Mouse (Mus musculus): ENCODE results near the gene Krtap10-4. TPM values are rescaled to one million over a fixed set of nuclear protein-coding genes. Genes with fewer than 3 reads are reported as not detected.
A peak's percentile ranks its signal among the peaks of the same experiment; 100 is the strongest.
"Not testable (repeated sequence)": the region's sequence is repeated elsewhere in the genome, so short reads cannot be mapped to it uniquely, and the experiment has no call there.

Krtap10-4 gene
- polyA plus RNA-seq, 1 experiment, result not detected

GRCm38 (mm10) chr10:77839006-77839405, 12.1 kb upstream of the Krtap10-4 start:
- 67% methylated on average over 6 of the region's 6 CpGs for WGBS
- no peak for TF ChIP-seq POLR2A (IDR thresholded peaks at IDR 0.05; ENCODE audit: borderline replicate concordance, extremely low read depth, low read depth, low read length)
- TF ChIP-seq CTCF (IDR thresholded peaks at IDR 0.05; ENCODE audit: insufficient read depth, low read length), result no peak
- DNase-seq, result no peak
- H3K4me1 ChIP-seq (ENCODE audit: control insufficient read depth, insufficient read depth, low read length), result no peaks in the 10 kb centered on the region
- H3K4me3 ChIP-seq (replicated peaks; ENCODE audit: extremely low read depth, low read depth, low read length), result no peak overlapping the region

DNA sequence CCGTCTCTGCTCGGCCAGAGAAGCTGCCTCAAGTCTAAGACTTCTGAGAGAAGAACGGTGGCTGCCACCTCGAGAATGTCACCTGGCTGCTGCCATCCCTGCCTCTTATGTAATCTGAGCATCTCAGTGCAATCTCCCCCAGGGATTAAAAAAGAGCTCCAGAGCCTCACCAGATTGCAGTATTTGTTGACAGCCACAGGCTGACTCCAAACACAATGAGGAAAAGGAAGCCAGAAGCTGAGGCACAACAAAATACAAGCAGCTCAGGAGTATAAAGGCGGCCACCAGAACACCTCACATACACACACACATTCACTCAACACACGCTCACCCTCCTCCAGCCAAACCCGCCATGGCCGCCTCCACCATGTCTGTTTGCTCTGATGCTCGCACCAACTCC, 8.8 kb upstream of the Krtap10-4 start, which contains the start of gene Krtap10-10:
Gene Krtap10-10, plus strand, starts transcription at position 301 of the 400 bp plus-strand sequence.
- 57% methylated on average over 9 of the region's 9 CpGs for WGBS
- H3K4me1 ChIP-seq (ENCODE audit: control insufficient read depth, insufficient read depth, low read length), result no peaks in the 10 kb centered on the region
- no peak within 1 kb of the TSS for H3K4me3 ChIP-seq (replicated peaks; ENCODE audit: extremely low read depth, low read depth, low read length)
- no peak for DNase-seq
- no peak for TF ChIP-seq CTCF (IDR thresholded peaks at IDR 0.05; ENCODE audit: insufficient read depth, low read length)
- TF ChIP-seq POLR2A (IDR thresholded peaks at IDR 0.05; ENCODE audit: borderline replicate concordance, extremely low read depth, low read depth, low read length), result no peak

- no peak for DNase-seq
- no peak for TF ChIP-seq POLR2A (IDR thresholded peaks at IDR 0.05; ENCODE audit: borderline replicate concordance, extremely low read depth, low read depth, low read length)
- no peak for TF ChIP-seq CTCF (IDR thresholded peaks at IDR 0.05; ENCODE audit: insufficient read depth, low read length)
- Histone ChIP-seq H3K4me1 (ENCODE audit: control insufficient read depth, insufficient read depth, low read length) (no peaks in the 10 kb centered on the region), H3K4me3 (replicated peaks; ENCODE audit: extremely low read depth, low read depth, low read length) (no peak overlapping the region)
- WGBS, result 47% methylated on average over 4 of the region's 4 CpGs
Observed at GRCm38 (mm10) chr10:77819203-77819602, 7.7 kb downstream of the Krtap10-4 start.

DNA sequence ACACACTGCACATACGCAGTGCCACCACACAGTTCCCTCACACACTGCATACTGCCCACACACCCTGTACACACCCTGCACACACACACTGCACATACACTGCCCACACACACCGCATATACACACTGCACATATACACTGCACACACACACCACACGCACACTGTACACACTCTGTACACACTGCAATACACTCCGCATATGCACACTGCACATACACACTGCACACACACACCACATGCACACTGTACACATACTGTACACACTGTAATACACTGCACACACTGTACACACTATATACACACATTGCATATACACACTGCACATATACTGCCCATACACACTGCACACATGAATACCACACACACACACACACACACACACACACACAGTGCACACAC, 8.4 kb downstream of the Krtap10-4 start:
- 98% methylated on average over 4 of the region's 4 CpGs for WGBS
- Histone ChIP-seq H3K4me3 (replicated peaks; ENCODE audit: extremely low read depth, low read depth, low read length) (no peak overlapping the region), H3K4me1 (ENCODE audit: control insufficient read depth, insufficient read depth, low read length) (no peaks in the 10 kb centered on the region)
- DNase-seq, result no peak
- no peak for TF ChIP-seq CTCF (IDR thresholded peaks at IDR 0.05; ENCODE audit: insufficient read depth, low read length)
- TF ChIP-seq POLR2A (IDR thresholded peaks at IDR 0.05; ENCODE audit: borderline replicate concordance, extremely low read depth, low read depth, low read length), result no peak

GRCm38 (mm10) chr10:77815514-77815913, 11.4 kb downstream of the Krtap10-4 start:
- no peaks in the 10 kb centered on the region for H3K4me1 ChIP-seq (ENCODE audit: control insufficient read depth, insufficient read depth, low read length)
- no peak overlapping the region for H3K4me3 ChIP-seq (replicated peaks; ENCODE audit: extremely low read depth, low read depth, low read length)
- WGBS, result 17% methylated on average over 5 of the region's 5 CpGs
- TF ChIP-seq POLR2A (IDR thresholded peaks at IDR 0.05; ENCODE audit: borderline replicate concordance, extremely low read depth, low read depth, low read length), result no peak
- TF ChIP-seq CTCF (IDR thresholded peaks at IDR 0.05; ENCODE audit: insufficient read depth, low read length), result peak; percentile 47
- peak; percentile 17 for DNase-seq

DNA sequence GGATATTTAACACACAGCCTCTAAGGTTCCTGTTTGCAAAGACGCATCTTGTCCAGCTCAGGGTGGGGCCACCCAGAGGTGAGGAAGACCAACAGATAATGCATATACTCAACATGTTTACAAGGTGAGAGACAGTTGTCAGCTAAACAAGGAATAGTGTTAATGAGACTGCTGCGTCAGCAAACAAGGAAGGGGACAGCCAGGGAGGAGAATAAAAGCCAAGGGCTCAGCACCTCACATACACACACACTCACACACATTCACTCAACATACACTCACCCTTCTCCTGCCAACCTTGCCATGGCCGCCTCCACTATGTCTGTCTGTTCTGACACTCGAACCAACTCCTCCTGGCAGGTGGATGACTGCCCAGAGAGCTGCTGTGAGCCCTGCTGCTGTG, 12.5 kb downstream of the Krtap10-4 start, which contains the start of gene Gm2696:
Gene Gm2696, plus strand, starts transcription at position 301 of the 400 bp plus-strand sequence.
- TF ChIP-seq CTCF (IDR thresholded peaks at IDR 0.05; ENCODE audit: insufficient read depth, low read length), result no peak
- TF ChIP-seq POLR2A (IDR thresholded peaks at IDR 0.05; ENCODE audit: borderline replicate concordance, extremely low read depth, low read depth, low read length), result no peak
- no peak for DNase-seq
- Histone ChIP-seq H3K4me3 (replicated peaks; ENCODE audit: extremely low read depth, low read depth, low read length) (no peak within 1 kb of the TSS), H3K4me1 (ENCODE audit: control insufficient read depth, insufficient read depth, low read length) (no peaks in the 10 kb centered on the region)
- 31% methylated on average over 4 of the region's 4 CpGs for WGBS

- Histone ChIP-seq H3K4me3 (replicated peaks; ENCODE audit: extremely low read depth, low read depth, low read length) (no peak within 1 kb of the TSS), H3K4me1 (ENCODE audit: control insufficient read depth, insufficient read depth, low read length) (no peaks in the 10 kb centered on the region)
- WGBS, result 49% methylated on average over 5 of the region's 5 CpGs
- DNase-seq, result no peak
- TF ChIP-seq CTCF (IDR thresholded peaks at IDR 0.05; ENCODE audit: insufficient read depth, low read length), result no peak
- TF ChIP-seq POLR2A (IDR thresholded peaks at IDR 0.05; ENCODE audit: borderline replicate concordance, extremely low read depth, low read depth, low read length), result no peak
Observed at GRCm38 (mm10) chr10:77811743-77812142, 15.2 kb downstream of the Krtap10-4 start, which contains the start of gene Gm9507. Gene Gm9507 (minus strand): TSS chr10:77811843.

DNA sequence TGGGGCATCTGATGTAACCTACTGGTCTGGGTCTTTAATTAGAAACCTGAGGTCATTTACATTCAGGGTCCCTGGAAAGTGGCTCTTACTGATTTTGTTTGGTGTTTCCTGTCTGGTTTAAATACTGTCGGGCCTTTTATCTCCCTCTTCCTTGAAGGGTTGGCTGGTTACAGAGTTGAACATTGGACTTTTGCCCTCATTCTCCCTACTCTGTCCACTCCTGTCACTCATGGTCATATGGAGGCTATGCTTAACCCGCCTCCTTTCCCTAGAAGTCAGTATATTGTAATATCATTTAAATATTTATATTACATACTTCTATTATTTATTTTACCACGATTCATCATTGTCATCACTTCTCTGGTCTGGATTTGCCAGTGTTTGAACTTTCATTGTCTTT, 22.8 kb downstream of the Krtap10-4 start:
- 30% methylated on average over 3 of the region's 3 CpGs for WGBS
- H3K4me3 ChIP-seq (replicated peaks; ENCODE audit: extremely low read depth, low read depth, low read length), result no peak overlapping the region
- no peak for TF ChIP-seq POLR2A (IDR thresholded peaks at IDR 0.05; ENCODE audit: borderline replicate concordance, extremely low read depth, low read depth, low read length)
- TF ChIP-seq CTCF (IDR thresholded peaks at IDR 0.05; ENCODE audit: insufficient read depth, low read length), result no peak
- H3K4me1 ChIP-seq (ENCODE audit: control insufficient read depth, insufficient read depth, low read length), result no peaks in the 10 kb centered on the region
- no peak for DNase-seq

- DNase-seq, result no peak
- WGBS, result 64% methylated on average over 8 of the region's 8 CpGs
- TF ChIP-seq CTCF (IDR thresholded peaks at IDR 0.05; ENCODE audit: insufficient read depth, low read length) (no peak), POLR2A (IDR thresholded peaks at IDR 0.05; ENCODE audit: borderline replicate concordance, extremely low read depth, low read depth, low read length) (no peak)
- H3K4me3 ChIP-seq (replicated peaks; ENCODE audit: extremely low read depth, low read depth, low read length), result no peak within 1 kb of the TSS
- no peaks in the 10 kb centered on the region for H3K4me1 ChIP-seq (ENCODE audit: control insufficient read depth, insufficient read depth, low read length)
Observed at GRCm38 (mm10) chr10:77798921-77799508, 27.9 kb downstream of the Krtap10-4 start, which contains the start of gene Gm19668. Gene Gm19668 (minus strand): TSS chr10:77799133.

GRCm38 (mm10) chr10:77798164-77798920, 28.6 kb downstream of the Krtap10-4 start:
- H3K4me3 ChIP-seq (replicated peaks; ENCODE audit: extremely low read depth, low read depth, low read length); DNase-seq; H3K4me1 ChIP-seq (ENCODE audit: control insufficient read depth, insufficient read depth, low read length): not testable (repeated sequence)
- 51% methylated on average over 3 of the region's 3 CpGs for WGBS
